Mouse (Mus musculus) liver, embryonic 16.5 days (tissue): Measurements from ENCODE around the gene Olfr1427. TPM values are rescaled to one million over a fixed set of nuclear protein-coding genes. Genes with fewer than 3 reads are reported as not detected.
"Not testable (repeated sequence)": the region's sequence is repeated elsewhere in the genome, so short reads cannot be mapped to it uniquely, and the experiment has no call there.

Source experiments
- ATAC-seq: fragments of 200-750 bp; cut with Nextera tagmentation; 2 replicates; pipeline ENCODE4 v1.8.0; 2017; ENCODE audit warnings: low read depth, mild to moderate bottlenecking, moderate number of reproducible peaks, moderate library complexity
- H3K27ac ChIP-seq: fragments of 300-500 bp; sonication (generic); 2 replicates; pipeline ENCODE4 v1.5.1; 2014; ENCODE audit warnings: mild to moderate bottlenecking, low read length
- H3K27me3 ChIP-seq: fragments of 300-500 bp; sonication (generic); 2 replicates; pipeline ENCODE4 v1.6.1; 2014; ENCODE audit warnings: low read depth, low read length, mixed read lengths; ENCODE audit not compliant: control insufficient read depth, insufficient read depth
- H3K36me3 ChIP-seq: fragments of 300-500 bp; sonication (generic); 2 replicates; pipeline ENCODE4 v1.6.1; 2014; ENCODE audit warnings: mild to moderate bottlenecking; ENCODE audit not compliant: control insufficient read depth, insufficient read depth
- H3K4me1 ChIP-seq: fragments of 300-500 bp; sonication (generic); 2 replicates; pipeline ENCODE4 v1.6.1; 2014; ENCODE audit warnings: low read depth, low read length, mixed read lengths; ENCODE audit not compliant: control insufficient read depth
- H3K4me2 ChIP-seq: fragments of 300-500 bp; sonication (generic); 2 replicates; pipeline ENCODE4 v1.6.1; 2014; ENCODE audit warnings: low read depth, low read length, mixed read lengths
- H3K4me3 ChIP-seq: fragments of 300-500 bp; sonication (generic); 2 replicates; pipeline ENCODE4 v1.5.1; 2014; ENCODE audit warnings: low read depth, mild to moderate bottlenecking, low read length
- H3K9ac ChIP-seq: fragments of 300-500 bp; sonication (generic); 2 replicates; pipeline ENCODE4 v1.6.1; 2014; ENCODE audit warnings: low read depth, low read length
- H3K9me3 ChIP-seq: fragments of 300-500 bp; sonication (generic); replicated peaks from 2 replicates; pipeline ENCODE4 v1.6.1; 2016; ENCODE audit warnings: low read length; ENCODE audit not compliant: control insufficient read depth
- WGBS: fragments of 180-500 bp; shearing (Covaris S2); extraction: QIAGEN DNeasy Blood & Tissue Kit; methylation state at CpG from one replicate; pipeline ENCODE4 v1.1.7; 2014; ENCODE audit not compliant: insufficient replicate concordance; 5-methylcytosine and 5-hydroxymethylcytosine counted together
- polyA plus RNA-seq: library from polyadenylated mRNA; unstranded; fragments of >200 nt; fragmentation: Nextera tagmentation; extraction: Ambion mirVana; gene quantifications from 2 replicates; pipeline ENCODE4 v1.2.1, GENCODE M21; 2015

Gene Olfr1427
- polyA plus RNA-seq, 1 experiment from 2014 or later = not detected

- Histone ChIP-seq H3K4me2 (no peak within 1 kb of the TSS), H3K4me1 (no peaks in the 10 kb centered on the region), H3K9ac (no peak within 1 kb of the TSS), H3K27ac (no peak within 1 kb of the TSS), H3K27me3 (no peaks in the 10 kb centered on the region), H3K36me3 (no peaks in the 10 kb centered on the region), H3K9me3 (no peaks in the 10 kb centered on the region), H3K4me3 (no peak within 1 kb of the TSS)
- 59% methylated on average over 1 of the region's 1 CpGs for WGBS
- ATAC-seq = no peak
These were observed 11.2 kb downstream of the Olfr1427 start, which contains the start of gene Olfr1426 for GRCm38 (mm10) chr19:12091913-12092312. Olfr1426 (minus strand) TSS chr19:12092013.

- 54% methylated on average over 4 of the region's 4 CpGs for WGBS
- H3K27me3 ChIP-seq, H3K9me3 ChIP-seq, H3K36me3 ChIP-seq, H3K9ac ChIP-seq, H3K4me2 ChIP-seq, H3K4me1 ChIP-seq, H3K27ac ChIP-seq, ATAC-seq, H3K4me3 ChIP-seq: not testable (repeated sequence)
These were observed 25.5 kb downstream of the Olfr1427 start, which contains the start of gene Olfr1425 for GRCm38 (mm10) chr19:12077631-12078030. Olfr1425 (minus strand) TSS chr19:12077731.

GRCm38 (mm10) chr19:12069546-12069945 is 33.6 kb downstream of the Olfr1427 start:
- not testable (repeated sequence) for H3K9ac ChIP-seq, ATAC-seq, H3K9me3 ChIP-seq, H3K36me3 ChIP-seq, H3K4me2 ChIP-seq, H3K27me3 ChIP-seq, H3K4me1 ChIP-seq, H3K27ac ChIP-seq, H3K4me3 ChIP-seq
- WGBS = 52% methylated on average over 1 of the region's 1 CpGs

- not testable (repeated sequence) for ATAC-seq, H3K27me3 ChIP-seq, H3K4me3 ChIP-seq, H3K9me3 ChIP-seq, H3K36me3 ChIP-seq, H3K27ac ChIP-seq, H3K9ac ChIP-seq, H3K4me1 ChIP-seq, H3K4me2 ChIP-seq
- WGBS = 39% methylated on average over 1 of the region's 1 CpGs
These were observed 35.3 kb downstream of the Olfr1427 start for GRCm38 (mm10) chr19:12067806-12068205.

- not testable (repeated sequence) for H3K27ac ChIP-seq, H3K9me3 ChIP-seq, H3K4me2 ChIP-seq, H3K4me1 ChIP-seq, H3K27me3 ChIP-seq, H3K36me3 ChIP-seq, H3K9ac ChIP-seq, ATAC-seq, H3K4me3 ChIP-seq
- 79% methylated on average over 1 of the region's 1 CpGs for WGBS
These were observed 40.6 kb downstream of the Olfr1427 start, which contains the start of gene Olfr1424 for GRCm38 (mm10) chr19:12062582-12062981. Olfr1424 (minus strand) TSS chr19:12062682.

Other genes starting within 250 kb of the Olfr1427 start
- not detected in 2 replicates for gene Olfr1418, start 242.3 kb downstream of the Olfr1427 start, polyA plus RNA-seq
- not detected in 2 replicates for gene Olfr1419, start 228.2 kb downstream of the Olfr1427 start, polyA plus RNA-seq
- not detected in 2 replicates for gene Olfr1420, start 216.8 kb downstream of the Olfr1427 start, polyA plus RNA-seq
- 6.8 TPM in 2 replicates for gene Patl1, start 190.9 kb downstream of the Olfr1427 start, polyA plus RNA-seq
- 1.7 TPM in 2 replicates for gene Osbp, start 137.4 kb downstream of the Olfr1427 start, polyA plus RNA-seq
- gene Olfr1423, start 62.0 kb downstream of the Olfr1427 start, polyA plus RNA-seq = 0.01 TPM in 1 of 2 replicates, not detected in the other
- not detected in 2 replicates for gene Olfr1424, start 40.7 kb downstream of the Olfr1427 start, polyA plus RNA-seq
- not detected in 2 replicates for gene Olfr1425, start 25.6 kb downstream of the Olfr1427 start, polyA plus RNA-seq
- gene Olfr1426, start 11.3 kb downstream of the Olfr1427 start, polyA plus RNA-seq = not detected in 2 replicates
- gene Olfr1428, start 12.6 kb upstream of the Olfr1427 start, polyA plus RNA-seq = not detected in 2 replicates
- not detected in 2 replicates for gene Olfr76, start 19.9 kb upstream of the Olfr1427 start, polyA plus RNA-seq
- not detected in 2 replicates for gene Olfr1555-ps1, start 66.8 kb upstream of the Olfr1427 start, polyA plus RNA-seq
- gene Olfr1431, start 97.3 kb upstream of the Olfr1427 start, polyA plus RNA-seq = not detected in 2 replicates
- gene Olfr1432, start 129.3 kb upstream of the Olfr1427 start, polyA plus RNA-seq = not detected in 2 replicates
- not detected in 2 replicates for gene Olfr262, start 138.3 kb upstream of the Olfr1427 start, polyA plus RNA-seq
- not detected in 2 replicates for gene Olfr235, start 157.7 kb upstream of the Olfr1427 start, polyA plus RNA-seq
- gene Olfr1434, start 176.5 kb upstream of the Olfr1427 start, polyA plus RNA-seq = not detected in 2 replicates
- not detected in 2 replicates for gene Olfr1436, start 195.8 kb upstream of the Olfr1427 start, polyA plus RNA-seq
- gene Olfr1437, start 221.8 kb upstream of the Olfr1427 start, polyA plus RNA-seq = not detected in 2 replicates
- gene Olfr1438-ps1, start 232.6 kb upstream of the Olfr1427 start, polyA plus RNA-seq = not detected in 2 replicates